Mouse (Mus musculus): ENCODE measurements at regions not wholly inside any gene's neighbourhood (a gene's known extent, or its start where the extent isn't known, plus 50 kb on each side); places are given as distances from the start of the nearest gene placed in this dataset.

GRCm38 (mm10) chr13:46350075-46350747 is 68.0 kb upstream of the Rbm24 start:
- DNase-seq (ENCODE audit: extremely low spot score in 1 of 2, low spot score in 1 of 2): peak; percentile 41 to 57

- no peak for DNase-seq (ENCODE audit: extremely low spot score in 1 of 2, low spot score in 1 of 2)
Measured at GRCm38 (mm10) chr13:46355306-46355705, 62.9 kb upstream of the Rbm24 start.

GRCm38 (mm10) chr13:46355975-46356374 is 62.3 kb upstream of the Rbm24 start:
- no peak for DNase-seq (ENCODE audit: extremely low spot score in 1 of 2, low spot score in 1 of 2)

- DNase-seq (ENCODE audit: extremely low spot score in 1 of 2, low spot score in 1 of 2): no peak
Measured at GRCm38 (mm10) chr13:46357037-46357436, 61.2 kb upstream of the Rbm24 start.

- no peak for DNase-seq (ENCODE audit: extremely low spot score in 1 of 2, low spot score in 1 of 2)
Measured at GRCm38 (mm10) chr13:46360495-46361120, 57.6 kb upstream of the Rbm24 start.

GRCm38 (mm10) chr13:46363456-46364201 is 54.6 kb upstream of the Rbm24 start:
- peak in 1 of 2 experiments; percentile 24 for DNase-seq (ENCODE audit: extremely low spot score in 1 of 2, low spot score in 1 of 2)

- DNase-seq (ENCODE audit: extremely low spot score in 1 of 2, low spot score in 1 of 2): no peak
Measured at GRCm38 (mm10) chr13:46364202-46364912, 53.9 kb upstream of the Rbm24 start.

- no peak for DNase-seq (ENCODE audit: extremely low spot score in 1 of 2, low spot score in 1 of 2)
Measured at GRCm38 (mm10) chr13:46365292-46365691, 52.9 kb upstream of the Rbm24 start.

Data from layer of hippocampus, postnatal 25 days (tissue).